Mouse (Mus musculus) mouse trophoblast stem cell (cell line): ENCODE measurements at regions not wholly inside any gene's neighbourhood (a gene's known extent, or its start where the extent isn't known, plus 50 kb on each side); places are given as distances from the start of the nearest gene placed in this dataset.

Source experiments
- in situ Hi-C, 2 experiments: fragments of 300-500 bp; cut with MseI, MboI; formaldehyde crosslinking; loops; 2 replicates in 1 of 2; 3 replicates in 1 of 2; pipeline ENCODE4 v1.15.1; 2025

- in situ Hi-C loops = no loop called here
Observed at GRCm38 (mm10) chr14:102882281-102882680, 100.2 kb downstream of the Kctd12 start.

- in situ Hi-C loops = no loop called here
Observed at GRCm38 (mm10) chr14:102880658-102881083, 101.8 kb downstream of the Kctd12 start.

GRCm38 (mm10) chr14:102878572-102878971, 103.9 kb downstream of the Kctd12 start:
- in situ Hi-C loops = no loop called here

- in situ Hi-C loops = no loop called here
Observed at GRCm38 (mm10) chr14:102868160-102868559, 114.3 kb downstream of the Kctd12 start.

- in situ Hi-C loops = no loop called here
Observed at GRCm38 (mm10) chr14:102867697-102868096, 114.7 kb downstream of the Kctd12 start.

- in situ Hi-C loops = no loop called here
Observed at GRCm38 (mm10) chr14:102866511-102866910, 115.9 kb downstream of the Kctd12 start.

- in situ Hi-C loops = no loop called here
Observed at GRCm38 (mm10) chr14:102861694-102862093, 120.7 kb downstream of the Kctd12 start.

GRCm38 (mm10) chr14:102859361-102859871, 123.0 kb downstream of the Kctd12 start:
- in situ Hi-C loops = no loop called here

- in situ Hi-C loops = no loop called here
Observed at GRCm38 (mm10) chr14:102855264-102855840, 127.1 kb downstream of the Kctd12 start.

GRCm38 (mm10) chr14:102843700-102844099, 138.7 kb downstream of the Kctd12 start:
- in situ Hi-C loops = no loop called here

- in situ Hi-C loops = no loop called here
Observed at GRCm38 (mm10) chr14:102837602-102838001, 144.8 kb downstream of the Kctd12 start.

- in situ Hi-C loops = no loop called here
Observed at GRCm38 (mm10) chr14:102835118-102835769, 147.2 kb downstream of the Kctd12 start.

- in situ Hi-C loops = no loop called here
Observed at GRCm38 (mm10) chr14:102828442-102828841, 154.0 kb downstream of the Kctd12 start.

GRCm38 (mm10) chr14:102827756-102828384, 154.6 kb downstream of the Kctd12 start:
- in situ Hi-C loops = no loop called here

GRCm38 (mm10) chr14:102825525-102825924, 156.9 kb downstream of the Kctd12 start:
- in situ Hi-C loops = no loop called here

GRCm38 (mm10) chr14:102820663-102821062, 161.8 kb downstream of the Kctd12 start:
- in situ Hi-C loops = no loop called here

GRCm38 (mm10) chr14:102811678-102812081, 170.8 kb downstream of the Kctd12 start:
- in situ Hi-C loops = no loop called here

- in situ Hi-C loops = no loop called here
Observed at GRCm38 (mm10) chr14:102811022-102811421, 171.4 kb downstream of the Kctd12 start.

- in situ Hi-C loops = no loop called here
Observed at GRCm38 (mm10) chr14:102810121-102810921, 172.1 kb downstream of the Kctd12 start.

GRCm38 (mm10) chr14:102805936-102806923, 176.2 kb downstream of the Kctd12 start:
- in situ Hi-C loops = loop anchor here in 1 of 2 experiments (5.0 kb wide), 1 partner anchor 176 kb away; the partner anchor contains the start of gene Kctd12

GRCm38 (mm10) chr14:102795676-102796075, 186.8 kb downstream of the Kctd12 start:
- in situ Hi-C loops = no loop called here
